Mouse (Mus musculus) ES-E14 (cell line): ENCODE results near the gene 4930519P11Rik. TPM values are rescaled to one million over a fixed set of nuclear protein-coding genes. Genes with fewer than 3 reads are reported as not detected.

ENCODE experiments used
- DNase-seq: peaks from one replicate; pipeline ENCODE4 v3.0.0-alpha.2; 2013; ENCODE audit warnings: low read depth, low spot score
- H3K27ac ChIP-seq: 2 replicates; pipeline ENCODE4 v1.5.1; 2012; ENCODE audit warnings: low read depth, mild to moderate bottlenecking, low read length, moderate library complexity, mixed read lengths; ENCODE audit not compliant: poor library complexity, insufficient read depth, severe bottlenecking
- H3K36me3 ChIP-seq: 2 replicates; pipeline ENCODE4 v1.6.1; 2012; ENCODE audit warnings: mild to moderate bottlenecking, low read length, moderate library complexity, mixed read lengths; ENCODE audit not compliant: control insufficient read depth, poor library complexity, insufficient read depth, severe bottlenecking
- H3K4me1 ChIP-seq, 2 experiments: fragments of 150-350 bp in 1 of 2; sonication (generic) in 1 of 2; 2 replicates each; pipeline ENCODE4 v1.6.1; 2012; ENCODE audit warnings: low read length in 2 of 2, mild to moderate bottlenecking in 1 of 2, mixed read lengths in 1 of 2; ENCODE audit not compliant: control insufficient read depth in 2 of 2, insufficient read depth in 2 of 2, poor library complexity in 1 of 2
- H3K4me3 ChIP-seq, 2 experiments: fragments of 150-350 bp in 1 of 2; sonication (generic) in 1 of 2; 2 replicates each; pipeline ENCODE4 v1.5.1; 2012; ENCODE audit warnings: low read length in 2 of 2, low read depth in 1 of 2, mild to moderate bottlenecking in 1 of 2, mixed read lengths in 1 of 2; ENCODE audit not compliant: insufficient read depth in 1 of 2, poor library complexity in 1 of 2, severe bottlenecking in 1 of 2
- H3K9ac ChIP-seq: 2 replicates; pipeline ENCODE4 v1.6.1; 2012; ENCODE audit warnings: low read depth, mild to moderate bottlenecking, low read length, mixed read lengths; ENCODE audit not compliant: poor library complexity, insufficient read depth, severe bottlenecking
- H3K9me3 ChIP-seq: fragments of 150-350 bp; sonication (generic); 2 replicates; pipeline ENCODE4 v1.6.1; 2012; ENCODE audit warnings: low read depth, mild to moderate bottlenecking, low read length; ENCODE audit not compliant: control insufficient read depth, insufficient read depth
- CHD2 ChIP-seq: IDR thresholded peaks from 2 replicates; pipeline ENCODE4 v1.6.1; 2014; ENCODE audit warnings: mild to moderate bottlenecking, low read depth, low read length, inconsistent platforms
- HCFC1 ChIP-seq: IDR thresholded peaks from 2 replicates; pipeline ENCODE4 v1.6.1; 2012; ENCODE audit warnings: low read length, inconsistent platforms, borderline replicate concordance; ENCODE audit not compliant: insufficient read depth
- MAFK ChIP-seq: IDR thresholded peaks from 2 replicates; pipeline ENCODE4 v1.6.1; 2014; ENCODE audit warnings: mild to moderate bottlenecking, low read depth, low read length, inconsistent platforms; ENCODE audit not compliant: insufficient read depth
- ZC3H11A ChIP-seq: IDR thresholded peaks from 2 replicates; pipeline ENCODE4 v1.6.1; 2012; ENCODE audit warnings: low read depth, mild to moderate bottlenecking, inconsistent platforms, low read length, borderline replicate concordance
- ZNF384 ChIP-seq: IDR thresholded peaks from 2 replicates; pipeline ENCODE4 v1.6.1; 2012; ENCODE audit warnings: low read depth, low read length, inconsistent platforms
- in situ Hi-C, 2 experiments: fragments of 600-800 bp; cut with MboI; formaldehyde crosslinking; loops; one replicate each; pipeline ENCODE4 v1.15.1; 2025; ENCODE audit warnings: low sequenced_read_pairs in 2 of 2, inconsistent platforms in 1 of 2; ENCODE audit not compliant: unreplicated experiment in 2 of 2
- total RNA-seq: library from RNA; depleted of rRNA; stranded (reverse); fragments of 300-350 nt; gene quantifications from 2 replicates; pipeline ENCODE4 v1.2.3, GENCODE M21; 2012

The 4930519P11Rik gene
- total RNA-seq, 1 experiment = 0.67 TPM

DNA sequence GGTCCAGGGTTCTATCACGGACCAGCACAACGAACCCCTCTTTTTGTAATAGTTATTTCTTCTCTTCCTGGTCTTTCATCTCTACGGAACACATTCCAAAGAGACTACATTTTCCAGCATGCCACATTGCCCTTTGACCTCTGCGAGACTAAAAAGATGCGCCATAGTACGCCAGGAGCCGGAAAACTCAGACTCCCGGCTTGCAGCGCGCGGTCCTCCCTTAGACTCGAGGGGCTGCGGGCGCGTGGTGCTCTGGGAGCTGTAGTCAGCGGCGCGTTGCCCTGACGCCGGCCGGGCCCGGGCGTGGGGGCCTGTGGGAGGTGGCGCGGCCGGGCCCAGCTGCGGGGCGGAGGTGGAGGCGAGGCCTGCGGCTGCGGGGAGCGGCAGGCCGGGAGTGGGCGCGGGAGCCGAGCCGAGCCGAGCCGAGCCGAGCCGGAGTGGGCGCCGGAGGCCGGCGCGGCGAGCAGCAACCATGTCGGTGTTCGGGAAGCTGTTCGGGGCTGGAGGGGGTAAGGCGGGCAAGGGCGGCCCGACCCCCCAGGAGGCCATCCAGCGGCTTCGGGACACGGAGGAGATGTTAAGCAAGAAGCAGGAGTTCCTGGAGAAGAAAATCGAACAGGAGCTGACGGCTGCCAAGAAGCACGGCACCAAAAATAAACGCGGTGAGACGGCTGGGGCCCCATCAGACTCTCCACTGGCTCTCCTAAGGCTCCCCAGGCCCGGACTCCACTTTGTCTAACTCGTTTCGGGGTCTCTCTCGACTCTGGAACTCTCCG is 43.7 kb upstream of the 4930519P11Rik start:
- in situ Hi-C loops = no loop called here
- Histone ChIP-seq H3K9ac (peak overlapping the region; percentile 85), H3K36me3 (peaks cover 10% of the 10 kb centered on the region), H3K4me3 (peak overlapping the region; percentile 84 to 96), H3K9me3 (no peaks in the 10 kb centered on the region), H3K4me1 (peaks cover 7 to 11% of the 10 kb centered on the region in 2 experiments; a peak in 3 of 4 replicates), H3K27ac (0 out of 2 replicates have a peak overlapping the region, but pooled peaks have one; percentile 7)
- TF ChIP-seq CHD2 (peak; percentile 96), HCFC1 (peak; percentile 100), ZNF384 (no peak)
- peak; percentile 94 for DNase-seq

DNA sequence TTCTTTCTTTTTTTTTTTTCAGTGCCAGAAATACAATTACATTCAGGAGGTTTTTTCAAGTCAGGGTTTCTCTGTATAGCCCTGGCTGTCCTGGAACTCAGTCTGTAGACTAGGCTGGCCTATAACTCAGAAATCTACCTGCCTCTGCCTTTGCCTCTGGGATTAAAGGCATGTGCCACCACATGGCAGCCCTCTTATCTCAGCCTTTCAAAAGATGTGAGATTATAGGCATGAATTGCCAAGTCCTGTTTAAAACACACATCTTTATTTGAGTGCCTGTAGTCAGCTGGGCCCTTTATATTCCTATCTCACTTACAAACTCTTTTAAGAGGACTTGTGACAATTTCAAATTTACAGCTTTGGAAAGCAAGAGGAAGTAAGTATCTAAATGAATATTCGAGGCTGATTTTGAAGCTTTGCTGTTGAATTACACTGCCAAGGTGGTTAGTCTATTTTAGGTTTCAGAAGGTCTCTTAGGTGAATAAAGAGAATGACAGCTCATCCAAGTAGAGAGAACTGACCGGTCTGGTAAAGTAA is 42.7 kb upstream of the 4930519P11Rik start:
- no peak overlapping the region for H3K27ac ChIP-seq
- peaks cover 7 to 11% of the 10 kb centered on the region in 2 experiments; a peak in 3 of 4 replicates for H3K4me1 ChIP-seq
- H3K9me3 ChIP-seq = no peaks in the 10 kb centered on the region
- DNase-seq = no peak
- H3K36me3 ChIP-seq = peaks cover 6% of the 10 kb centered on the region
- in situ Hi-C loops = no loop called here
- no peak overlapping the region for H3K4me3 ChIP-seq
- TF ChIP-seq HCFC1 (no peak), MAFK (no peak)
- H3K9ac ChIP-seq = no peak overlapping the region

DNA sequence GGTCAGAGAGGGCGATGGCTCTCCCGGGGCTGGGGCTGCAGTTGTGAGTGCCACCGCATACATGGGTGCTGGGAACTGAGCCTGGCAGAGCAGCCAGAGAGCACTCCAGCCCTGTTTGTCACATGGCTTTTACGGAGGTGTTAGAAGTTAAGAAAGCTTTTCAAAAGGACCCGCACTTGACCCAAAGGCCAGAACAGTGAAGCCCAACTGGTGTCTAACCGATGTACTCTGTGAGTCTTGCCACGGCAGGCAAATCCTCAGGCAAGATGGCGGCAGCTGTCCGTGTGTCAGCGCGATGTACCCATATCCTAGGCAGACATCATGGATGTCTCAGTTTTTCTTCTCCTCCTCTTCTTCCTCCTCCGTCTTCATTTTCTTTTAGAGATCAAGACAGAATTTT is 41.7 kb upstream of the 4930519P11Rik start:
- TF ChIP-seq ZNF384 (no peak), CHD2 (no peak), HCFC1 (no peak), MAFK (no peak), ZC3H11A (no peak)

DNA sequence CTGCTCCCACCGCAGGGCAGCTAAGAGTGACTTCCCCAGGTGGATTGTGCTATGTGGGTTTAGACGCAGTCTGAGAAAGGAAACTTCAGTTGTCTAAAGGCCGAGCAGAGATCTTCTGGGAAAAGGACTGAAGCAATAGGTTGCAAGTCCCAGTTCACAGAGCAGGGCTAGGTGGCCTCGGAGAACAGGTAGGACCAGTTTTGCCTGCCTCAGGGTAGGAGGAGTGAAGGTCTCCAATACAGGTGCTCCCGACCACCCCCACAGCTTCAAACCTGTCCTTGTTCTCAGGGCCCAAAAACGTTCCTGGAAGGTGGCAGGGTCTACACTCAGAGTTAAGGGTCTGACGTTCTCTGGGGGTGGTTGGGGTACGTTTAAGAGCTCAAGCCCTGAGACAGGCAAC is 38.1 kb upstream of the 4930519P11Rik start, which contains the start of gene Chmp4b:
Gene Chmp4b (plus strand): TSS at position 343 of the 400 bp plus-strand sequence.
- Histone ChIP-seq H3K4me3 (peak within 1 kb of the TSS in 1 of 2 experiments; percentile 4; a peak in 1 of 4 replicates), H3K9me3 (no peaks in the 10 kb centered on the region), H3K4me1 (peaks cover 5% of the 10 kb centered on the region in 2 experiments; a peak in 2 of 4 replicates), H3K27ac (peak within 1 kb of the TSS; percentile 72), H3K36me3 (no peaks in the 10 kb centered on the region), H3K9ac (no peak within 1 kb of the TSS)
- no peak for DNase-seq
- TF ChIP-seq HCFC1 (no peak), MAFK (no peak), ZNF384 (no peak)
- in situ Hi-C loops = no loop called here

More for the DNA sequence above, 41.7 kb upstream of the 4930519P11Rik start:
- no peak for DNase-seq
- no peaks in the 10 kb centered on the region for H3K36me3 ChIP-seq
- H3K9ac ChIP-seq = peak overlapping the region; percentile 63; the same call in 1 of the 2 replicates
- no peak overlapping the region for H3K27ac ChIP-seq
- in situ Hi-C loops = no loop called here
- H3K4me3 ChIP-seq = peak overlapping the region; percentile 26 to 37; a peak in 1 of 4 replicates
- no peaks in the 10 kb centered on the region for H3K9me3 ChIP-seq
- H3K4me1 ChIP-seq = peaks cover 7 to 11% of the 10 kb centered on the region in 2 experiments; a peak in 3 of 4 replicates

DNA sequence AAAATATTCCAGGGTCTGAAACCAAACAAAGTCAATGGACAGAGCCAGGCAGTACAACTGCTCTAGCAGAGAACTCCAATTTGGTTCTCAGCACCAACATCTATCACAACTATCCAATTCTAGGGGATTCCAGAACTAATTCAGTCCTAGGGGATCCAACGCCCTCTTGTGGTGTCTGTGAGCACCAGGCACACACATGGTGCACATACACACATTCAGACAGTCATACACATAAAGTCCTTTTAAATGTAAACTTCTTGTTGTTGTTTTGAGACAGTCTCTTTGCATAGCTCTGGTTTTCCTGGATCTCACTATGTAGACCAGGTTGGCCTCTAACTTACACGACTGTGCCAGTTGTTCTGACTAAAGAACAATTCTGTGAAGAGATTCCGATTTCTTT is 37.2 kb upstream of the 4930519P11Rik start:
- Histone ChIP-seq H3K4me3 (no peak overlapping the region), H3K4me1 (peaks cover 5 to 9% of the 10 kb centered on the region in 2 experiments; a peak in 2 of 4 replicates), H3K9me3 (no peaks in the 10 kb centered on the region), H3K9ac (no peak overlapping the region), H3K36me3 (no peaks in the 10 kb centered on the region), H3K27ac (no peak overlapping the region)
- DNase-seq = no peak
- in situ Hi-C loops = no loop called here
- TF ChIP-seq HCFC1 (no peak), ZC3H11A (no peak)
